ENCODE assay signal across 8 mouse cellular contexts in the genomic region with DNA sequence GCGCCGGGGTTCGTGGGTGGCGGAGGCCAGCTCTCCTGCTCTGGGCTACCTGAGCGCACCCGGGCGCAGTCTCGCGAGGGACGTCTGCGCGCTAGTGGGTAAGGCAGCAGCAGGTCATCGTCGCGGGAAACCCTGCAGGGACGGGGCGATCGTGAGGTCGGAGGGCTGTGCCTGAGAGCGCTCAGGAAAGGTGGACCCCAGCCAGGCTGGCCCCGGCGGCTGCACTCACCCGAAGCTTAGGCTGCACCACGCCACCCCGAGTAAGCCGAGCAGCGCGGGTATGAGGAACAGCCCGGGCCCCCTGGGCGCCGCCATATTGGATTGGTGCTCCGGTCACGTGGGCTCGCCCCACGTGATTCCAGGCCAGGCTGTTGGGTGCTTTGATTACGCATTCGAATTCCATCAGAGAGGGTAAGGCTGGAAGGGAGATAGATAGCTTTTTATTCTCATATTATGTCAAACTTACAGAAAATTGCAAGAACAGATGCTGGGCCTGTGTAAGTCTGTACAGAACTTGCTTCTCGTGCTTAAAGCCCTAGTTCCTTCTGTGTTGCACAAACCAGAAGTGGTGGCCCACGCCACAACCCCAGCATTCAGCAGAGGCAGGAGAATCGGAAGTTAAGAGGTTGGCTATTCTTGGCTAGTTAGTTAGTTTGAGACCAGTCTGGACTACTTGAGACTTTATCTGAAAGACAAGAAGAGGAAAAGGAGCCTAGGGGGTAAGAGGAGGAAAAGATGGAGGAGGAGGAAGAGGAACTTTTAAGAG. TPM values are rescaled to one million over a fixed set of nuclear protein-coding genes. Genes with fewer than 3 reads are reported as not detected.
DNase-seq lines count a peak whose midpoint lies in the region; ATAC-seq and TF ChIP-seq lines count a peak whose summit lies in the region.

A gene (minus strand): TSS at position 345 of the 766 bp plus-strand sequence.

- H3K9ac ChIP-seq in forebrain, postnatal 0 days, result peak within 1 kb of the TSS; percentile 63
- H3K9ac ChIP-seq in neural tube, embryonic 15.5 days (replicated peaks), result peak within 1 kb of the TSS; percentile 63

- H3K36me3 ChIP-seq in forebrain, postnatal 0 days (ENCODE audit: insufficient read depth), result no peaks in the 10 kb centered on the region
- H3K36me3 ChIP-seq in neural tube, embryonic 15.5 days, result 0 out of 2 replicates have a peak, but pooled peaks cover 3% of the 10 kb centered on the region

- peak; percentile 68 for DNase-seq in MEL-GATA-1-ER (ENCODE audit: extremely low read depth, low read depth)
- peak; percentile 83 for DNase-seq in cerebellum, adult 2 months
- DNase-seq in forebrain, postnatal 0 days, result peak; percentile 94
- peak; percentile 73 to 80 for DNase-seq in heart, postnatal 36 days
- DNase-seq in layer of hippocampus, adult 18-20 months (ENCODE audit: low spot score in 2 of 2), result peak; percentile 61 to 87
- DNase-seq in lung, adult 18-20 months, result peak; percentile 77 to 83
- DNase-seq in testis, postnatal 14 days (ENCODE audit: low spot score), result peak; percentile 83

- TF ChIP-seq CTCF in cerebellum, adult 2 months (IDR thresholded peaks at IDR 0.05; ENCODE audit: borderline replicate concordance, insufficient read depth, low read depth, low read length), result no peak
- no peak for TF ChIP-seq CTCF in forebrain, postnatal 0 days (IDR thresholded peaks at IDR 0.05; ENCODE audit: low read depth)

- peak; percentile 35; the same call in 1 of the 2 replicates for TF ChIP-seq POLR2A in cerebellum, adult 2 months (IDR thresholded peaks at IDR 0.05; ENCODE audit: borderline replicate concordance, insufficient read depth, low read length)

- H3K4me2 ChIP-seq in forebrain, postnatal 0 days (ENCODE audit: low read depth), result peak within 1 kb of the TSS; percentile 98
- H3K4me2 ChIP-seq in neural tube, embryonic 15.5 days, result peak within 1 kb of the TSS; percentile 98

- no peaks in the 10 kb centered on the region for H3K9me3 ChIP-seq in forebrain, postnatal 0 days (ENCODE audit: low read length)
- no peaks in the 10 kb centered on the region for H3K9me3 ChIP-seq in neural tube, embryonic 15.5 days (replicated peaks)

- ATAC-seq in forebrain, postnatal 0 days, result peak; percentile 95
- peak; percentile 93 for ATAC-seq in neural tube, embryonic 15.5 days (ENCODE audit: low FRiP score)

- no peaks in the 10 kb centered on the region for H3K27me3 ChIP-seq in cerebellum, adult 2 months (ENCODE audit: control insufficient read depth, insufficient read depth, low read length)
- no peaks in the 10 kb centered on the region for H3K27me3 ChIP-seq in forebrain, postnatal 0 days (ENCODE audit: insufficient read depth, low read length)
- peaks cover 5% of the 10 kb centered on the region; the same call in 1 of the 2 replicates for H3K27me3 ChIP-seq in neural tube, embryonic 15.5 days (replicated peaks)

- 4% methylated on average over 40 of the region's 40 CpGs for WGBS in cerebellum, adult 2 months
- WGBS in forebrain, postnatal 0 days, result 5% methylated on average over 40 of the region's 40 CpGs
- WGBS in neural tube, embryonic 15.5 days, result 5% methylated on average over 40 of the region's 40 CpGs

- peak within 1 kb of the TSS; percentile 35; the same call in 1 of the 2 replicates for H3K27ac ChIP-seq in cerebellum, adult 2 months (ENCODE audit: insufficient read depth, low read length)
- H3K27ac ChIP-seq in forebrain, postnatal 0 days (ENCODE audit: low read depth, low read length), result no peak within 1 kb of the TSS
- H3K27ac ChIP-seq in neural tube, embryonic 15.5 days (replicated peaks), result peak within 1 kb of the TSS; percentile 60; the same call in 1 of the 2 replicates

- intact Hi-C loops in heart, postnatal 36 days (cut with DNase I), result loop anchor here (2.0 kb wide), 1 partner anchor 51 kb away; a partner anchor contains a TSS

- no peaks in the 10 kb centered on the region for H3K4me1 ChIP-seq in cerebellum, adult 2 months (ENCODE audit: control insufficient read depth, insufficient read depth, low read length)
- H3K4me1 ChIP-seq in forebrain, postnatal 0 days (ENCODE audit: insufficient read depth), result peaks cover 6% of the 10 kb centered on the region; the same call in 1 of the 2 replicates
- peaks cover 20% of the 10 kb centered on the region for H3K4me1 ChIP-seq in neural tube, embryonic 15.5 days

- peak within 1 kb of the TSS; percentile 75 for H3K4me3 ChIP-seq in cerebellum, adult 2 months (replicated peaks; ENCODE audit: insufficient read depth, low read depth, low read length)
- peak within 1 kb of the TSS; percentile 67 for H3K4me3 ChIP-seq in forebrain, postnatal 0 days (ENCODE audit: low read depth, low read length)
- peak within 1 kb of the TSS; percentile 92 for H3K4me3 ChIP-seq in neural tube, embryonic 15.5 days (replicated peaks)

RNA-seq across cellular contexts. Expression of the gene that starts here (rescaled TPM):
- polyA plus RNA-seq in cerebellum, adult 2 months (2012; rRNA removed), result 21.1 and 21.3 TPM in 2 replicates
- 6.5 and 8.9 TPM in 2 replicates for total RNA-seq in forebrain, postnatal 0 days (2014; rRNA removed)
- polyA plus RNA-seq in forebrain, postnatal 0 days (2015; fragmentation: Nextera tagmentation; extraction: Ambion mirVana), result 7.0 and 8.8 TPM in 2 replicates
- total RNA-seq in heart, postnatal 36 days (2021), result 10 to 100 TPM; 13.4 to 14.5 TPM
- 10 to 100 TPM; 12.0 to 15.9 TPM for total RNA-seq in layer of hippocampus, adult 18-20 months (2021)
- 13.2 and 17.7 TPM in 2 replicates for polyA plus RNA-seq in neural tube, embryonic 15.5 days (2015; fragmentation: Nextera tagmentation; extraction: Ambion mirVana)
